Mouse (Mus musculus) neutrophil, adult 5-6 weeks (primary cell): ENCODE measurements around the gene Vamp9. TPM values are rescaled to one million over a fixed set of nuclear protein-coding genes. Genes with fewer than 3 reads are reported as not detected.

Source experiments
- ATAC-seq: fragments of 151-379, 151-347 bp; 2 replicates; pipeline ENCODE4 v1.8.0; 2017; ENCODE audit warnings: mild to moderate bottlenecking, moderate TSS enrichment; ENCODE audit not compliant: insufficient number of reproducible peaks, poor library complexity, low FRiP score, severe bottlenecking; ENCODE audit errors: extremely low read depth
- total RNA-seq: library from RNA; stranded (forward); fragments of 200-1000 nt; gene quantifications from 2 replicates; pipeline ENCODE4 v1.2.3, GENCODE M21; 2017

The Vamp9 gene
- total RNA-seq = not detected in 2 replicates

DNA sequence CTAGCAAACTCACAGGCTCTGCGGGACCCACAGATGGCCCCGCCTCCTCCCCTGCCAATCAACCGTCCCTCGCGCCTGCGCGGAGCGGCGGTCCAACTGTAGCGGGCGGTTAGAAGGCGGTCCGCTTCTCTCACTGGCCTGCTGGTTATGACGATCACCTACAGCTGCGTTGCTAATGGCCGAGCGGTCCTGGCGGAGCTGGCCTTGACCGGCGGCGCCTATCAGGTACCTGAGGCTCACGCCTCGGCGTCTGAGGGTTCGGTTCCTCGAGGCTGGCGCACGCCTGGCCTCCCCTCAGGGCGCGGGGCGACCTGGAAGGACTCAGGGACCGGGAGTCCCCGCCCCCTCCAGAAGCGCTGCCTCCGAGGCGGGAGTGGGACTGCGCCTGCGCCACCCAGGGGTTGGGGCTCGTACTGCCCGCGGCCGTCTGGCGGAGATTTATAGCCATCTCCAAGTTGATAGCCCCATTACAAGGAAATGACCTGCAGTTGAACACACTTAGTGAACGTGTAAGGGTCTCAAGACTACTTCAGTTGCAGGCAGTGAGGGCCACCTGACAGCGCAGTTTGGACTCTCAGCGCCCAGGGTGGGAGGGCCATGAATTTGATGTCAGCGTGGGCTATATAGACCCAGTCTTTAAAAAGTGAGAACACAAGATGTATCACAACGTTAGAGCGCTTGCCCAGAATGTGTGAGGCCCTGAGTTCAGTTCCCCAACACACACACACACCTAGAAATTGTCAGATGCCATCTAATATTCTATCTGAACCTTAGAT lies at the start of gene Vamp9:
Vamp9 (plus strand) TSS at position 74 of the 776 bp plus-strand sequence.
- ATAC-seq = peak; percentile 85

DNA sequence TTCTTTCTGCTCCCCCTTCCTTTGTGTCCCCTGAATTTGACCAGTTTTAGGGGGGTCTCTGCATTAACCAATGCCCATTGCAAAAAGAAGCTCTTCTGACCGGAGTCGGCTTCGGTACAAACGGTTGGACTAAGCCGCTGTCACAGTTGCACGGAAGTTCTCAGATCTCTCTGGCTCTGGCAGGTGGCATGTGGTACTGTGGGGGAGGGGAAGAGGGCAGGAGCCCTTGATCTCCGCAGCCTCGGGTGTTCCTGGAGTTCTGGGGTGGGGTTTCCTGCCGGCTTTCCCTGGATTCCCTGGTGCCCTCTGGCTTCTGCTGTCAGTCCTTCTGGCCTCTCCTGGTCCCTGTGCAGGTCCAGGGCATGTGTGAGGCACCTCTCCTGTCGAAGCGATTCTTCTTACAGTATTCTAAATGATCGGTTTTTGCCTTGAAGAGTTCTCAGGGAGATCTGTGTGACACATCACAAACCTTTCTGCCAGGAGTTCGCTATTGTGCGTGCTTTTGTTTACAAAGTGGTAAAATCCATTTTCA lies 48.9 kb upstream of the Vamp9 start:
- ATAC-seq = no peak

GRCm38 (mm10) chr5:99859637-99860433 lies 46.2 kb upstream of the Vamp9 start:
- ATAC-seq = no peak

GRCm38 (mm10) chr5:99861816-99862215 lies 44.2 kb upstream of the Vamp9 start:
- ATAC-seq = no peak

DNA sequence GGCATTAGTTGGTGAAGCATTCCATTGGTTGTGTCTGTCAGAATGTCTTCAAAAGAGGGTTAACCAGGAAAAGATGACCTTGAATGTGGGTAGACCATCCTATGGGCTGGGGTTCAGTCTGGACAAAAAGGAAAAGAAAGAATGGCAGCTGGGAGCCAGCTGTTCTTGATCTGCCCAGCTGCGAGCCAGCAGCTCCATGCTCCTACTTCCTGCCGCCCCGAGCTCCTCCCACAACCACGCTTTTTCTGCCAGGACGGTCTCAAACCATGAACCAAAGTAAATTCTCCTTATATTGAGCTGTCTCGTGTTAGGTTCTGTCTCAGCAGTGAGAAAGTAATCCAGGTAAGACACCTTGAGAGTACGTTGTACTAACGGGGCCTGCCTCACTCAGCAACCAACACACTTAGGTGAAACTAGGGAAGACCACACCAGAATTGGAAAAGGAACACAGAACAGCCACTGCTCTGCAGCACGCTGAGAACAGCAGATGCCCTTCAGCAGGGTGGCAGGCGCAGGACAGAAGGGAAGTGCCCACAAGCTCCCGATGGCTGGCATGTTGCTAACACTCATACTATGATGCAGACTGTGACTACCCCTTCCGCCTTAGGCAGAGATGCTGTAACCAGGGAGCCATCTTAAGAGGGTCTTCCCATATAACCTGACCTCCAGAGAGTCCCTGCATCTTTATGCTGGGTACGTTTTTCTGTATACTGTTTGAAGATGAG lies 42.2 kb upstream of the Vamp9 start:
- ATAC-seq = no peak

DNA sequence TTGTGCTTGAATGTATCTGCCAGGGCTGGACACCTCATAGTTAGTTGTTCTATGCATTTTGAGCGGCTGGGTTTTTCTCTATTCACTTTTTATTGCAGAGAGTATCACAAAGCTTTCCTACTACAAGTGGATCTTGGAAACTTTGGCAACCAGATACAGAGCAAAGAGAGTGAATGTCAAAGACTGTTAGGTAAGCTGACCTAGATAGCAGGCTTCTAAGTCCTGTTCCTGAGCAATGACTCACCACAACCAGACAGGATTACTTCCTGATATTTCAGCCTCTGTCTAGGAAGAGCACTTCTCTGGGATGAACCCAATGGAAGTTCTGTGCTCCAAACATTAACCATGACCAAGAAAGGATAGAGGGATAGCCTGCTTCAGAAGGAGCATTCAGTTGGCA lies 40.3 kb upstream of the Vamp9 start:
- no peak for ATAC-seq

GRCm38 (mm10) chr5:99868286-99868685 lies 37.8 kb upstream of the Vamp9 start:
- no peak for ATAC-seq

GRCm38 (mm10) chr5:99868923-99869322 lies 37.1 kb upstream of the Vamp9 start:
- no peak for ATAC-seq

DNA sequence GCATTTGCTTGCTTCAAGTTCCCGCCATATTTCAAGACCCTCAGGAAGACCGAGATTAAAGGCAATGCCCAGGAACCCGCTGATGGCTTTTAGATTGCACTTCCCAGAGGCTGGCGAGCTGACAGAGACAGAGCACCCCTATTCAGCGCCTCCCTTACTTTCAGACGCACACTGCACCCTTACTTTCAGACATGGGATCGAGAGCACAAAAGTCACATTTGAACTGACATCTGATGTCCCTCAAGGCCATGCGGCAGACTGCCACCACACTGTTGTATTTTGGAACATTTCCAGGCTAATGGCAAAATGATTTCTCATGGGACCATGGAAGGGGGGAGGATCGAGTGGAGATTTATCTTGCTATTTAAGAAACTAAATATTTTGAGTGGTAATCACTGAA lies 28.5 kb upstream of the Vamp9 start:
- no peak for ATAC-seq

GRCm38 (mm10) chr5:99882441-99882840 lies 23.6 kb upstream of the Vamp9 start:
- ATAC-seq = no peak

DNA sequence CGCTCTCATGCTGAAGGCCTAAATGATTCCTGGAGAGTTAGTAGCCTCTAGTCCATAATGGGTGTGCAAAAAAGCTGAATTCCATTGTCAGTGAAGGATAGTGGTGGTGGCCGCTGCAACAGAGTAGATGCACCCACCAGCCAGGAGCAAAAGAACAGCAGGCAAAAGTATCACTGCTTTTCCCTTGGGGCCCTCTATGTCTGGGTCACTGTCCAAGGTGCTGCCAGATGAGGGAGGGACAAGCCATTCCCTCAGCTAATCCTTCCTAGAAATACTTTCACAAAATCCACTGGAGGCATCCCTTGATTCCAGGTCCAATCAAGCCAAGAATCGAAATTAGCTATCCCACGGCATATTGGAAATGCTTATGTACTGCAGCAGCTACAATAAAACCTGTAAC lies 22.0 kb upstream of the Vamp9 start:
- ATAC-seq = no peak

DNA sequence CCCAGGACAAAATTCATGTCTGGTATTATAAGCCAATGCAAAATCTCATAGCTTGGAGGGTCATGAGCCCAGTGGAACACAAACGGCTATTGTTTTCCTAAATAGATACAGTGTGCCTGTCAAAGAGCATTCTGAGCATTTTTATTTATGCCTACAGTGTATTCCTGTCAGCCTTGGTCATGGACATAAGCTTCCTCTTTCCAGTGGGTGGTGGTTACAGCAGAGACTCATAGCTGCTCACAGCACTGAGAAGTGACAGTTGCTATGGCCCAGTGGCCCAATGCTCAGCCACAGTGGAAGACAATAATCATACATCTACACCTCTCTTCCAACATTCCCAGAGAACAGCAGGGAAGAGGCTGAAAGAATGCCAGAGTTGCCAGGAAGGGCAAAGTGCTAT lies 18.9 kb upstream of the Vamp9 start:
- ATAC-seq = no peak

- no peak for ATAC-seq
Observed at GRCm38 (mm10) chr5:99891516-99892441, 14.3 kb upstream of the Vamp9 start.

DNA sequence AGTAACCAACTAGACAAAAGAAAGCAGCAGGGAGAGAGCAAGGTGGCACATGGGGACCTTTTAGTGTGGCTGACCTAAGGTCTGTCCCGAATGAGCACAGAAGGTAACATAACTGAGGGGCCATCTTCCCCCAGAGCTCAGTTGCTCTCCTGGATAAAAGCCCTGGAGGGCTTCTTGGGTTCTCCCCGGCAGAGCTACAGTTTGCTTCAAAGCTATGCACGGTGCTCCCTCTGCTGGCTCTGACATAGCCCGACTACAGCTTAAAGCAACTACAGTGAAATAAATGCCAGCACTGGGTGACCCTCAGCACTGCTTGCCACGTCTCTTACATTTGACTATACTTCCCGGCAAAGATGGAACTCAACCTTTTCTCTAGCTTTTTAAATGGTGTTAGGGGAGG lies 6.0 kb upstream of the Vamp9 start:
- ATAC-seq = no peak

GRCm38 (mm10) chr5:99905731-99906130 lies 323 bp upstream of the Vamp9 start:
- no peak for ATAC-seq

DNA sequence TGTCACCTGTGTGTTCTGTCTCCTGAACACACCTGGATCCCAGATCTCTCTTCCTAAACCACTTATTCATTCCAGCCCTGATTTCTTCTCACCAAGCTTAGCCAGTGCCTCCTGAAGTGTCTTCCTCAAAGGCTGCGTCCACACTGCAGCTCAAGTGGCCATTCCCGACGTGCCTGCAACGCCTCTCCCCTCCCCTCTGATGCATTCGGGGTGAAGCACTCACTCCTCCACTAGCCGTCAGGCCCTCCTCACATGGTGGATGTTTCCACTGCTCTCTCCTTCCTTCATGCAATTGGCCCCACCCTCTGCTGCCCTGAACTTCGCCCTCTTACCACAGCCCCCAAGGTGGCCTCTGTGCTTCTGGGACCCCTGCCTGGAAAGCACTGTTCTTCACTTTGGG lies 9.4 kb downstream of the Vamp9 start:
- ATAC-seq = no peak

DNA sequence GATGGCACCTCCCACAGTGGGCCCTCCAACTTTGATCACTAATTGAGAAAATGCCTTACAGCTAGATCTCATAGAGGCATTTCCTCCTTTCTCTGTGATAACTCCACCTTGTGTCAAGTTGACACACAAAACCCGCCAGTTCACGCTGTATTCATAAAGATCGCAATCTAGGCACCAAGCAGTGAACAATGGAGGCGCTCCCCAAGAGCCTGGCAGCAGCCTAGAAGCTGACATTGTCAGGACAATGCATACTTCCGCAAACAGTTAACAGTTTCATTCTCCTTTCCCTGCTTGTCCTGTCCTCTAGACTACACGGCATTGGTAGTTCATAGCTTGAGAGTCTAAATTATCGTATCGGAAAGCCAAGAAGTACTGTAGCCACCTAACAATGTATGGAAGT lies 16.0 kb downstream of the Vamp9 start:
- ATAC-seq = no peak

DNA sequence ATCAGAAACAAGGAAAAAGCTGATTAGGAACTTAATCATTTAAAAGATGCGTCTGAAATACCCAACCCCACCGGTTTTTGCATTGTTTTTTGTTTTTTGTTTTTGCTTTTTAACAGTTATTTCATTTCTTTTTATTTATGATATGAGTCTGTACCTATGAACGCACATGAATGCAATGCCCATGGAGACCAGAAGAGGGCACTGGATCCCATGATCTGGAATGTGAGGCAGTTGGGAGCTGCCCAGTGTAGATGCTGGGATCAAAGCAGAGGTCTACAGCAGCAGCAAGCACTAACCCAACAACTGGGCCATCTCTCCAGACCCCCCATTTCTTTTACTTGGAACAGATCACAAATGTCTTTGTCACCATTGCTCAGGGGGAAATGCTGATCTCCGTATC lies 21.9 kb downstream of the Vamp9 start:
- peak; percentile 75; the same call in 1 of the 2 replicates for ATAC-seq
